Mouse (Mus musculus) granulocyte monocyte progenitor cell, adult 5-6 weeks (primary cell): Measurements from ENCODE around the gene Med10. TPM values are rescaled to one million over a fixed set of nuclear protein-coding genes. Genes with fewer than 3 reads are reported as not detected.

Experiments used
- ATAC-seq: replicated peaks from 2 replicates; pipeline ENCODE4 v1.8.0; 2016; ENCODE audit warnings: mild to moderate bottlenecking, moderate TSS enrichment, inconsistent platforms; ENCODE audit not compliant: poor library complexity, severe bottlenecking
- total RNA-seq, 2 experiments: library from RNA; stranded (forward) in 1 of 2; stranded (reverse) in 1 of 2; fragments of 200-712, 200-1000 nt in 1 of 2; fragments of >200 nt in 1 of 2; fragmentation: Nextera tagmentation in 1 of 2; gene quantifications; 2 replicates each; pipeline ENCODE4 v1.2.3; 2014 to 2017

The Med10 gene
- total RNA-seq, 2 experiments from 2014 or later: 40.1 to 47.4 TPM

DNA sequence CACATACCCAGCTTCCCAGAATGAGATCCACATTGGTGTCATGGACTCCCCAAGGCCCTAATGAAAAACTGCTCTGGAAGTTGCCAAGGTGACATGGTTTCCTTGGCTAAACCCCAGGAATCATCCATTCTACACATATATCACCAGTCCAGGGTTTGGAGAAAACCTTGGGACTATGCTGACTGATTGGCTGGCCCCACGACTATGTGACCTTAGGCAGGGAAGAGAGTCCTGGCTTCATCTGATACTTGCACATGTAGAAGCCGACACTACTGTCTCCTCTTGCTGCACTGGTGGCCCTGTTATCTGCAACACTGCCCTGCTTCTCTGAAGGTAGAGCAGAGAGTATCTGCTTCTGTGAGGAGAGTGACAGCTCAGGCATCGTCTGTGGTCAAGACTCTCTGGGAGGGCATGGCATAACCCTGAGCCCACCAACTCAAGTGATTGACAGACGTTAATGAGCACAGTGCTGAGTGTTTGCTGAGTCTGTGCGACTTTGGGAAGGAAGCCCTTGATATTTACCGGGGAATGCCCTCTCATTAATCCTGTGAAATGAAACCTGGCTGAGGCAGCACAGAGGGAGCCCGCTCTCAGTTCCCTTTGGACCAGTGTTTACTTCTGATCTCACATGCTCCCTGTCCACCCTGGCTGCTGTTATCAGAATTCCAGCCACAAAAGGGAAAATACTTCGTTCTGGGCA is 23.4 kb downstream of the Med10 start:
- ATAC-seq: no peak

DNA sequence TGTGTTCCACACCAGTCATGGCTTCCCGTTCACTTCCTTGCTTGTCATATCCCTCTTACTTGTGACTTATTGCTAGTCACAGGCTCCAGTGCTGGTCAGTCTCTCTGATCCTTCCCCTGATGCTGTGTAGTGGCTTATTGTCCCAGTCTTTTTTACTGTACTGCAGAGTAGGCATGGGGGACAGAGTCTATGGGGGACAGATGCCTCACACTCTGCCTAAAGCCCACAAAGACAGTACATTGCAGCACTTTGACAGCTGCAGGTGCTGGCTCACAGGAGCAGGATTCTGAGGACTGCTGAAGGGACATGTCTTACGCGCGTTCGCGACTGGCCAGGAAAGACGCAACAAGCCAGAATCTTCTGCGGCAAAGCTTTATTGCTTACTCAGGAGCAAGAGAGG is 28.4 kb downstream of the Med10 start:
- ATAC-seq: no peak

DNA sequence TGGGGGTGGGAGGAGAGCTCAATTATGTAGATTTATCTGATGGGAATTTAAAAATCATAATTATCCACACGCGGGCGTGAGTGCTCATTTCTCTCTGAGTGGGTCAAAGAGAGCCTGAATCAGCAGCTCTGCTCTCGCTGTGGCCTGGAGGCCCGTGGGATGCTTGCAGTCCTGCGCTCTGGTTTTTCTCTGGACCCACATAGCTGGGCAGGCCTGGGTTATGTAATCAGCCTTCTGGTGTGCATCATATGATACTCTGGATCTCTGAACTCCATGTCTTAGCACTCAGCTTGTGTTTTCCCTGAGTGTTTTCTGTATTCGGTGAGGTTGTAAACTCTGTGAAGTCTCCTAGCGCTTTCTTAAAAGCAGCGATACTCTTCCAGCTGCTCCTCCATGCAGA is 30.4 kb downstream of the Med10 start:
- no peak for ATAC-seq

DNA sequence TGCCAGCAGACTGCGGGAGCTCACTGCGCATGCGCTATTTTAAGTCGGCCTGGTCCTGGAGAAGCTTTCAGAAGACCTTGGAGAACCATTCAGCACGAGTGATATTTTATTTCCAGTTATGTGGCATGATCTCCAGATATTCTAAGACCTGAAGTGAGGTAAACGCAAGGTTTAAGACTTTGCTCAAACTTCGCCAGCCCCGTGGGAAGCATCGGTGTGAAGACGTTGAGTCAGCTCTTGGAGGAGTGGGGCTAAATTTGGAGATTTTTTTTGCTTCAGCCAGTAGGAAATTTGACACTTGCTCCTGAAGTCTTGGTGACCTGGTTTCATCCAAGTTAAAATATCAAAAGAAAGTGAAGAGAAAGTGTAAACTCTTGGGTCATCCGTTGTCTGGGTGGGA is 31.2 kb downstream of the Med10 start:
- ATAC-seq: no peak

DNA sequence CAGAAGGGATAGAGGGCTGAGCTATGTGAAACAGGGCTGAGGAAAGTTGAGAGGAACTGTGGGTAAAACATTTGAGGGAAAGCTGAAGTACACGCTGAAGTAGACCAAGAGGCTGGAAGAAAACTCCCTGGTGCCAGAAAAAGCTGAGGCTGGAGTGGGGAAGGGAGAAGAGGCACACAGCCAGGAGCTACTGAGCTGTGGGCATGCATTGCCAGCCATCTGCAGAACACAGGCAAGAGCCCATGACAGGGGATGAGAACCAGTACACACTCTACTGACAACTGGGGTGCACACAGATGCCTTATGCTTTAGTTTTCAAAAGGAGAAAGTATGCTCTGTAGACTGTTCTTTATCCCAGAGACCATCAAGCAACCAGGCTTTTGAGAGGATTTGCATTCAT is 43.4 kb downstream of the Med10 start:
- ATAC-seq: no peak

DNA sequence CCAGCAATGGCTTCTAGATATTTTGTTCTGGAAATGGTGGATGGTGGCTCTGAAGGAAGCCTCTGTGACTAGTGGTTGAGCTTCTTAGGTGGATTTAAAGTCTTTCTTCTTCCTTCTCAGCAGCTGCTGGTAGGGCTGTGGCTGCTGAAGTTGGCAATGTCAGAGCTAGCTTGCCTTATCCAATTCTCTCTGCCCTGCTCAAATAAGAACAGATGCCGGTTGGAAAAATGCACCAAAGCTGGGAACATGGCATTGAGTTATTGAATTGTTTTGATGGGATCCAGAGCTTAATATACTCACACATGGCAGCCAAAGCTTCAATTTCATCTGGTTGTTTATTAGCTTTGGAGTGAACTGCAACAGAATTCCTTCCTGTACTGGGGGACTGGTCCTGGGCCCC is 47.4 kb downstream of the Med10 start:
- no peak for ATAC-seq

DNA sequence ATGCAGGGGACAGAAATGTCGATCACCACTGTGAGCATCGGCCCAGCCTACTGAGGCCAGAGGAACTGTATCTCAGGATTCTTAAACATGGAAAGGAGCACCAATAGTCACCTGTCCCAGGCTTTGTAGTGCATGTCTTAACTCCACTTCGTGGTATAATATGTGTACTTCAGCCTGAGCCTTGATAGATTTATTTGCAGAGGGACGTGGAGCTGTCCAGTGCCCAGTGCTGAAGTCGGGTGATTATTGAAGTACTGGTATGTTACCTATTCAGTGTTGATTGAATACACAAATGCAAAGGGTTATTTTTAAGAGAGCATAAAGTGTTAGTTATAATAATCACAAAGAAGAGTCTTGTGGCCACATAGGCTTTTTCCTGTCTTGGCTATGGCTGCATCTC is 50.1 kb downstream of the Med10 start:
- no peak for ATAC-seq

DNA sequence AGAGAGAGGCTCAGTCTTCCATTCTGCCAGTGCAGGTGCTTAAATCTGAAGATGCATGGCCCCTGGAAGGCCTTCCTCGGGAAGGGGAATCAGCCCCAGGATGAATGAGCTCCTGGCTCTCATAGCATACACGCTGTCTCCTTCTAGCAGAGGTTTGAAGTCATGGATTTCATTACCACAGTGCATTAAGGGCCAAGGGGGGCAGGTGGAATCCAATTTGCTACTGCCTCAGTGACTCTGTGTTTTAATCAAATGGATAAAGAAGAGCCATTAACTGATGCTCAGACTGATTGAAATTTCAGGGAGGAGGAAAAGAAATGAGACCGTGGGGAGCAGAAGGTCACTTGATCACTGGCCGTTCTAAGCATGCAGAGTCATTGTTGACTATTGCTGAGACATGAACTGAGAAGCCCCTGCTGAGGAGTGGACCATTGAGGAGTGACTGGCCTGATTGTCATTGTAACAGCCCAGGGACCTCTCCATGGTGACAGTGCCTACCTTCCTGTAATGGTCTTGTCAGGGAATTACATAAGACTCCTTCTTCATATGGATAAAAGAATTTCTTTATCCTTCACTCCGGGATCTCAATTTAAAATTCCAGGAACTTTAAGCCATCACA is 51.3 kb downstream of the Med10 start:
- no peak for ATAC-seq

DNA sequence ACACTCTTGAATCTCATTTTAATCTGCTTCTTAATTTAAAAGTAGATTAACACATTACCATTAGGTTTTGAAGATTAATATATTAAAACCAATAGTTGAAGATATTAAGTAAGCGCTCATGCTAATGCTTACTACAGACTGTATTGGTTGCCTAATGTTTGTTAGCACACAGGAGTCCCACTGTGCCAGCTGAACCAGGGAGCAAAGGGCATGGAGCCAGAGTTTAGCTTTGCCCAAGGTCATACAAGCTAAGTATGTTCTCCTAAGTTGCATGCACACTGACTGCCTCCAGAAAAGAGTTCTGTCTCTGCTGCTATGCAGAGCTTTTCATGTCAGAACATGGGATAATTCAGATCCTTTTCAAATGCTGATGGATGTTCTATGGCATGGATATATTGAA is 53.7 kb downstream of the Med10 start:
- no peak for ATAC-seq

DNA sequence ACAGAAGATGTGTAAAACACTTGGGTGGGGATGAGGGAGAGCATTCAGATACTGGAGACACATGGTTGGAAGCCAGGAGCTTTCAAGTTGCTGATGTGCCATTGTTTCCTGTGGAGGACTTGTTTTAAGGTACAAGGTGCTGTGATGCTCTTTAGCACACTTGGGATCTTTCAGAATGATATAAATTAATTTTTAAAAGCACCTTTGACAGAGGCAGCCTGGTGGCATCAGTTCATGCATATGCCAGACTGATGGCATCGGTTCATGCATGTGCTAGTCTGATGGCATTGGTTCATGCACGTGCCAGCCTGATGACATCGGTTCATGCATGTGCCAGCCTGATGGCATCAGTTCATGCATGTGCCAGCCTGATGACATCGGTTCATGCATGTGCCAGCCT is 60.1 kb downstream of the Med10 start:
- no peak for ATAC-seq

DNA sequence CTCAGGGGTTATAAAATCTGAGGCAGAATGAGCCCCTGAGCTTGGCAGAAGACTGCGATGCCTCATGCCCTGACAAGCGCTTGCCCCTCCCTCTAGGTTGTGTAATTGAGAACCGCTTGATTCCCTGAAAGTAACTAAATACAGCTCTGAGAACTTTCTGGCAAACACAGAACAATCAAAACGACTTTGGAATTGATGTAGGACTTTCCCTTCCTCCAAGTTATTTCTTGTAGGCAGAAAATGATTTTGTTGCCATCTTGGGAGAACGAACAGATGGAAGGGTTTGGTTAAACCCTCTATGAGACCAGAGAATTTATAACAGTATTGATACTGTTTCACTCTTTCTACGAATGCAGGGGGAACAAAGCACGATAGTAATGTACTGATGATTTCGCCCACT is 62.7 kb downstream of the Med10 start:
- no peak for ATAC-seq

Other genes starting within 250 kb of the Med10 start
- gene Srd5a1, start 191.0 kb upstream of the Med10 start, total RNA-seq (2014; fragmentation: Nextera tagmentation): 3.7 and 4.6 TPM in 2 replicates
- 2.7 and 4.6 TPM in 2 replicates for gene Srd5a1, start 191.0 kb upstream of the Med10 start, total RNA-seq (2017)
- not detected in 2 replicates for gene Ube2ql1, start 62.5 kb upstream of the Med10 start, total RNA-seq (2014; fragmentation: Nextera tagmentation)
- not detected in 2 replicates for gene Ube2ql1, start 62.5 kb upstream of the Med10 start, total RNA-seq (2017)